14 mouse cellular contexts compared by ENCODE assay signal in the genomic region with DNA sequence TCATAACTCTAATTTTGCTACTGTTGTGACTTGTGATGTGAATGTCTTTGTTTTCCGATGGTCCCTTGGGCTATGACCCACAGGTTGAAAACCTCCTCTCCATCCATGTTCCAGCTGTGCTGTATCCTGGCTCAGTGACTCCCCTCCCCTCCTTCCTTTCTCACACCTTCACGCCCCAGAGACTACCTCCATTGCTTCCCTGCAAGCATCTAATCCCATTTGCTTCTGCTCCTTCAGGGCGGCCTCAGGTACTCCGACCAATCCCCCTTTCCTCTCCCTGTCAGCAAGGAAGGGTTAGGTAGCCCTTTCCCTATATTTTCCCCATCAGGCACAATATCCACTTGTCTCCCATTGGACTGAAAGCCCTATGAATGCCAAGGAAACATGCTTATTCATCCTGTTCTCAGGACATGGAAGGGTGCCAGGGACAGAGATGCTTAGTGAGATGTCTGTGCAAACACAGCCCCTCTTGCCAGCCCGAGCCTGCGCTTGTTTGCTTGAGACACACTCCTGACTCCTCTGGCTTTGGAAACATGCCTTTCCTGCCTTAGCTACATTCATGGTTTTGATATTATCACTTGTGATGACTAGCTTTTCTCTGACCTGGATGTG. TPM values are rescaled to one million over a fixed set of nuclear protein-coding genes. Genes with fewer than 3 reads are reported as not detected.
A peak's percentile ranks its signal among the peaks of the same experiment; 100 is the strongest.
DNase-seq lines count a peak whose midpoint lies in the region; ATAC-seq lines count a peak whose summit lies in the region.
"Had no signal": no experiment of that assay in that cellular context is flagged by ENCODE, and none has a peak within 500 bp of the region (broad histone marks: within the 10 kb centered on the region; RNA-seq: fewer than 3 reads in every experiment).

No protein-coding gene starts in this region.

- peak; percentile 39 for DNase-seq in hindbrain, embryonic 14.5 days (ENCODE audit: low spot score)
- DNase-seq in hindbrain, embryonic 10.5 days (ENCODE audit: low spot score) = no peak
- peak; percentile 75 for DNase-seq in MN1 (ENCODE audit: low spot score)
- DNase-seq in cerebellum, adult 11-12 months = peak; percentile 83
- DNase-seq in embryo, embryonic 11 days = no peak
- no peak for DNase-seq in right cerebral cortex, postnatal 36 days (ENCODE audit: low spot score in 2 of 2)
- DNase-seq: adrenal gland, postnatal 25 days; layer of hippocampus, postnatal 36 days; thymus, postnatal 4 days had no signal

- no peak overlapping the region for H3K9ac ChIP-seq in hindbrain, embryonic 14.5 days
- no peak overlapping the region for H3K9ac ChIP-seq in forebrain, embryonic 15.5 days (replicated peaks)
- H3K9ac ChIP-seq: heart, embryonic 13.5 days had no signal

- ATAC-seq in hindbrain, embryonic 14.5 days (ENCODE audit: low FRiP score) = peak; percentile 15; the same call in 1 of the 2 replicates
- ATAC-seq in forebrain, embryonic 15.5 days (replicated peaks) = peak; percentile 33
- no peak for ATAC-seq in frontal cortex, adult (ENCODE audit: low TSS enrichment)
- ATAC-seq: Patski had no signal

- H3K4me2 ChIP-seq in hindbrain, embryonic 14.5 days (replicated peaks) = no peak overlapping the region
- peak overlapping the region; percentile 23; the same call in 1 of the 2 replicates for H3K4me2 ChIP-seq in forebrain, embryonic 15.5 days (replicated peaks)
- H3K4me2 ChIP-seq: heart, embryonic 13.5 days; liver, embryonic 11.5 days had no signal

- peaks cover 6% of the 10 kb centered on the region; the same call in 1 of the 2 replicates for H3K36me3 ChIP-seq in hindbrain, embryonic 14.5 days (replicated peaks; ENCODE audit: control insufficient read depth, insufficient read depth)
- H3K36me3 ChIP-seq in hindbrain, embryonic 10.5 days = peaks cover 41% of the 10 kb centered on the region
- H3K36me3 ChIP-seq in forebrain, embryonic 15.5 days = peaks cover 8% of the 10 kb centered on the region; the same call in 1 of the 2 replicates
- H3K36me3 ChIP-seq: heart, embryonic 13.5 days had no signal

- H3K4me3 ChIP-seq in hindbrain, embryonic 14.5 days (replicated peaks; ENCODE audit: low read length) = no peak overlapping the region
- no peak overlapping the region for H3K4me3 ChIP-seq in hindbrain, embryonic 10.5 days
- H3K4me3 ChIP-seq in forebrain, embryonic 15.5 days = no peak overlapping the region
- H3K4me3 ChIP-seq: heart, embryonic 13.5 days had no signal

- peak overlapping the region; percentile 45 for H3K27ac ChIP-seq in hindbrain, embryonic 14.5 days
- no peak overlapping the region; the same call in 1 of the 2 replicates for H3K27ac ChIP-seq in hindbrain, embryonic 10.5 days
- H3K27ac ChIP-seq in forebrain, embryonic 15.5 days (replicated peaks) = peak overlapping the region; percentile 85
- H3K27ac ChIP-seq: heart, embryonic 13.5 days had no signal

- 71% methylated on average over 6 of the region's 6 CpGs for WGBS in hindbrain, embryonic 14.5 days
- 80% methylated on average over 6 of the region's 6 CpGs for WGBS in hindbrain, embryonic 10.5 days
- 52% methylated on average over 6 of the region's 6 CpGs for WGBS in forebrain, embryonic 15.5 days

- H3K9me3 ChIP-seq in hindbrain, embryonic 14.5 days (ENCODE audit: control insufficient read depth, low read length) = no peaks in the 10 kb centered on the region
- no peaks in the 10 kb centered on the region for H3K9me3 ChIP-seq in hindbrain, embryonic 10.5 days
- H3K9me3 ChIP-seq in forebrain, embryonic 15.5 days = no peaks in the 10 kb centered on the region
- H3K9me3 ChIP-seq: heart, embryonic 13.5 days had no signal

- H3K27me3 ChIP-seq in hindbrain, embryonic 14.5 days (ENCODE audit: control insufficient read depth, insufficient read depth, low read length) = no peaks in the 10 kb centered on the region
- H3K27me3 ChIP-seq in hindbrain, embryonic 10.5 days (ENCODE audit: insufficient read depth, poor library complexity, severe bottlenecking) = no peaks in the 10 kb centered on the region
- H3K27me3 ChIP-seq in forebrain, embryonic 15.5 days = no peaks in the 10 kb centered on the region
- H3K27me3 ChIP-seq: heart, embryonic 13.5 days; Patski had no signal

- peaks cover 50% of the 10 kb centered on the region for H3K4me1 ChIP-seq in hindbrain, embryonic 14.5 days (replicated peaks; ENCODE audit: control insufficient read depth, insufficient read depth, low read length)
- H3K4me1 ChIP-seq in hindbrain, embryonic 10.5 days (replicated peaks) = peaks cover 58% of the 10 kb centered on the region
- peaks cover 60% of the 10 kb centered on the region for H3K4me1 ChIP-seq in forebrain, embryonic 15.5 days
- H3K4me1 ChIP-seq: heart, embryonic 13.5 days had no signal

RNA-seq across cellular contexts. Expression of a gene that starts 9.1 kb away (rescaled TPM):
- 224 and 233 TPM in 2 replicates for polyA plus RNA-seq in hindbrain, embryonic 14.5 days (2014; fragmentation: Nextera tagmentation; extraction: Ambion mirVana)
- polyA plus RNA-seq in hindbrain, embryonic 10.5 days (2016; fragmentation: Nextera tagmentation; extraction: Ambion mirVana) = 45.8 and 67.6 TPM in 2 replicates
- 171 and 172 TPM in 2 replicates for polyA plus RNA-seq in forebrain, embryonic 15.5 days (2015; fragmentation: Nextera tagmentation; extraction: Ambion mirVana)

Comparison
In these comparisons a context has a peak if more than half of its experiments do, and no peak if none do; other contexts are left out.
1. DNase-seq: peak in hindbrain, embryonic 14.5 days (single experiment), MN1 (single experiment) and cerebellum, adult 11-12 months (single experiment); none in hindbrain, embryonic 10.5 days (single experiment), embryo, embryonic 11 days (single experiment) and right cerebral cortex, postnatal 36 days (0 of 2).